Mouse (Mus musculus) G1E (cell line): ENCODE measurements around the gene Vwa5b1. TPM values are rescaled to one million over a fixed set of nuclear protein-coding genes. Genes with fewer than 3 reads are reported as not detected.

Experiments
- ATAC-seq: 2 replicates; pipeline ENCODE4 v1.8.0; 2016; ENCODE audit warnings: mild to moderate bottlenecking; ENCODE audit not compliant: insufficient number of reproducible peaks, poor library complexity, low FRiP score, severe bottlenecking; ENCODE audit errors: extremely low read depth
- DNase-seq: peaks from one replicate; pipeline ENCODE4 v3.0.0; 2012; ENCODE audit warnings: low spot score
- H3K27me3 ChIP-seq: 2 replicates; pipeline ENCODE4 v1.6.1; 2012; ENCODE audit warnings: mild to moderate bottlenecking, low read length, inconsistent platforms; ENCODE audit not compliant: insufficient read depth
- H3K36me3 ChIP-seq: replicated peaks from 2 replicates; pipeline ENCODE3; 2012; ENCODE audit warnings: mild to moderate bottlenecking, inconsistent platforms
- H3K4me1 ChIP-seq: 2 replicates; pipeline ENCODE4 v1.6.1; 2012; ENCODE audit warnings: low read depth, low read length, inconsistent platforms, mixed read lengths; ENCODE audit not compliant: insufficient read depth
- H3K4me3 ChIP-seq: 2 replicates; pipeline ENCODE4 v1.5.1; 2012; ENCODE audit warnings: low read depth, mild to moderate bottlenecking, inconsistent platforms, low read length, moderate library complexity, mixed read lengths
- H3K9me3 ChIP-seq: replicated peaks from 2 replicates; pipeline ENCODE4 v1.6.1; 2012; ENCODE audit warnings: inconsistent platforms
- CTCF ChIP-seq: IDR thresholded peaks from 2 replicates; pipeline ENCODE4 v1.5.1; 2012; ENCODE audit warnings: low read depth, low read length, inconsistent platforms, mixed read lengths
- GATA1 ChIP-seq: IDR thresholded peaks from 2 replicates; pipeline ENCODE4 v1.6.1; 2012; ENCODE audit warnings: borderline replicate concordance, low read length, inconsistent platforms, mixed read lengths
- GATA2 ChIP-seq: IDR thresholded peaks from 2 replicates; pipeline ENCODE4 v1.6.1; 2012; ENCODE audit warnings: low read depth, low read length, inconsistent platforms, borderline replicate concordance
- POLR2AphosphoS5 ChIP-seq: IDR thresholded peaks from 2 replicates; pipeline ENCODE4 v1.6.1; 2012; ENCODE audit warnings: low read depth, low read length, inconsistent platforms; ENCODE audit not compliant: insufficient replicate concordance
- TAL1 ChIP-seq: conservative IDR thresholded peaks from 2 replicates; pipeline ENCODE4 v1.6.1; 2012; ENCODE audit warnings: low read depth, low read length, inconsistent platforms, mixed read lengths
- polyA plus RNA-seq: library from polyadenylated mRNA; stranded (reverse); fragments of >175 nt; gene quantifications from 2 replicates; pipeline ENCODE4 v1.2.3, GENCODE M21; 2012
- total RNA-seq, 2 experiments: library from RNA; stranded (forward) in 1 of 2; stranded (reverse) in 1 of 2; fragments of 200-1000 nt in 1 of 2; fragments of >200 nt in 1 of 2; fragmentation: Nextera tagmentation in 1 of 2; gene quantifications; 2 replicates each; pipeline ENCODE4 v1.2.3; 2014 to 2017

Gene Vwa5b1
- total and polyA plus RNA-seq, 3 experiments = 0.33 TPM; not detected in 2

DNA sequence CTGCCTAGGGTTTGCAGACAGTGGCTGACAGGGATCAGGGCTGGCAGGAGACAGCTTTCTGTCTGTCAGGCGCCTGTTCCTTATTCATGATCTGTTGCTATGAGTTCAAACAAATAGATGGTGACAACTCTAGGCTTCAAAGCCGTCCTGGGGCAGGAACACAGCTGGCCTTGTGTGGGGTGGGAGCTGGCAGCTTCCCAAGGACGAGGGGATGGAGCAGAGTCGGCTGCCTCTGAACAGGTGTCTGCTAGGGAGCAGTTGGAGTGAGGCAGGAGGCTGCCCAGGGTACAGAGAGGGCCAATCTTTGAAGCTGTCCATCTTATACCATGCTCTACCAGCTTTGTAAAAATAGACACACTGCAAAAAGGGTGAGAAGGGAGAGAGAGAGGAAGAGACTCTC lies 6.6 kb upstream of the Vwa5b1 start:
- Histone ChIP-seq H3K4me3 (no peak overlapping the region), H3K9me3 (peaks cover 74% of the 10 kb centered on the region), H3K36me3 (no peaks in the 10 kb centered on the region), H3K27me3 (no peaks in the 10 kb centered on the region), H3K4me1 (no peaks in the 10 kb centered on the region)
- ATAC-seq = no peak
- TF ChIP-seq GATA1 (no peak), TAL1 (no peak), CTCF (no peak), GATA2 (no peak), POLR2AphosphoS5 (no peak)
- DNase-seq = no peak

DNA sequence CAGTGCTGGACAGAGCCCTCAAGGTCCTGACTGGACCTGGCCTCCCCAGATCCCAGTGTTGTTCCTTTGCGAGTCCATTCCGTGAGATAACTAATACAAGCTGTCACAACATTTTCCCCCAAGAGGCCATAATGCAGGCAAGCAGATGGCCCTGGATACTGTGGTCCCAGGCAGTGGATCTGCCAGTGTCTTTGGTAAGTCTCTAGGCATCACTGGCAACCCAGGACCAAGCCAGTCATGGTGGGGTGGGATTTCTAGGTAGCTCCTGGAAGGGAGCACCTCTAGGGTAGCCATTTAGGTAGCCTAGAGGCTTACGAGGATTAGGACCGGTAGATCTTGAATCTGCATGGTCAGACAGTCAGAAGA lies 445 bp upstream of the Vwa5b1 start:
- ATAC-seq = no peak
- DNase-seq = no peak
- TF ChIP-seq POLR2AphosphoS5 = no peak
- no peaks in the 10 kb centered on the region for H3K27me3 ChIP-seq
- no peak overlapping the region for H3K4me3 ChIP-seq
- H3K4me1 ChIP-seq = no peaks in the 10 kb centered on the region
- H3K36me3 ChIP-seq = no peaks in the 10 kb centered on the region
- peaks cover 80% of the 10 kb centered on the region for H3K9me3 ChIP-seq

DNA sequence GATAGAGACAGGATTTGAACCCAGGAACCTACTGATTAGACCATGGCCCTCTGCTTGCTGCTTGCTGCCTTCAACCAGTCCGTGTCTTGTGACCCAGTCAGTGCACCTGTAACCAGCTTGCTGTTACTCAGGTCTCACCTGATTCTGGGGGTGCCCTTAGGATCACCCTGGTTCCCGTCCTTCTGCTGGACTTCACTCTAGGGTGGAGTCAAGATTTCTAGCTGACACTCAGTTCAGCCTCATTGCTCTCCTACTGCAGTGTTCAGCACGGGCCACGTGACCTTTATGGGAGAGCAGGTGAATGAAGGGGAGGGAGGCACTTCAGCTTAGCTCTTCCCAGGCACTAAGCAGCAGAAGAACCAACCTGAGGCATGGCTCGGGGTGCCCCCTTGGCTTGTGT lies 7.4 kb downstream of the Vwa5b1 start:
- Histone ChIP-seq H3K27me3 (no peaks in the 10 kb centered on the region), H3K36me3 (no peaks in the 10 kb centered on the region), H3K4me1 (no peaks in the 10 kb centered on the region), H3K9me3 (peaks cover 74% of the 10 kb centered on the region), H3K4me3 (no peak overlapping the region)
- DNase-seq (no peak), ATAC-seq (no peak)
- no peak for TF ChIP-seq CTCF
- no peak for TF ChIP-seq TAL1
- no peak for TF ChIP-seq GATA2
- TF ChIP-seq GATA1 = no peak
- TF ChIP-seq POLR2AphosphoS5 = no peak

DNA sequence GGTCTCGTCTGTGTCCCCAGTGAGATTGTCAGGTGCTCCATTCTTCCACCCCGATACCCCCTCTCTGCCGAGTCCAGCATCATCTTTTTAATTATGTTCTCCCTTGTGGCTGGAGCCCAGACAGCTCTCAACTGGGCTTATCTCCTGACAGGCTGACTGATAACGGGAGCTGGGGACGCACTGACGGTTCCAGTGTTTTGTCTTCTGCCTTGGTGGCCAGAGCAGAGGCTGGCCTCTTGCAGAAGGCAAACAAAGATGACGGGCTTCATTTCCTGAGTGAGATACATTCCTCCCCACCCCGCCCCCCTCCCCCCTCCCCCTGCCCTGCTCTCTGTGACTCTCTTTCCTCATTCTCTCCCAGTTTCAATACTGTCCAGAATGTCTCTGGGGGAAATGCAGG lies 21.2 kb downstream of the Vwa5b1 start:
- no peak for DNase-seq
- ATAC-seq = no peak
- Histone ChIP-seq H3K27me3 (no peaks in the 10 kb centered on the region), H3K4me1 (no peaks in the 10 kb centered on the region), H3K36me3 (no peaks in the 10 kb centered on the region), H3K4me3 (no peak overlapping the region), H3K9me3 (peaks cover 90% of the 10 kb centered on the region)
- no peak for TF ChIP-seq GATA1

DNA sequence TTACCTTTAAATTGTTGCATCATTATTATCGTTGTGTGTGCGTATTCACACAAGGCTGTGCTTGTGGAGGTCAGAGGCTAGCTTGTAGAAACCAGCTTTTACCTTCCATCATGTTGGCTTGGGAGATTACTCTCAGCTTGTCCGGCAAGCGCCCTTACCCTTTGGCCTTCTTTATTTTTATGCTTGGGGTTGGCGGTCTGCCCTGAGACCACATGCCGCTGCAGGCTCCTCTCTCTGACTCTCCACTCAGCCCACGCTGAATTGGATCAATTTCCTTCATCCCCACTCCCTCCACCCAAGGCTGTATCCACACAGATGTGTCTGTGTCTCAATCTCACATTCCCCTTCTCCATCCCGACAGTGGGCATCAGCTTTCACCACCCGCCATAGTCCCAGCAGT lies 33.8 kb downstream of the Vwa5b1 start:
- no peak for TF ChIP-seq GATA2
- TF ChIP-seq CTCF = no peak
- TF ChIP-seq POLR2AphosphoS5 = no peak
- no peak for TF ChIP-seq TAL1
- no peak for TF ChIP-seq GATA1

DNA sequence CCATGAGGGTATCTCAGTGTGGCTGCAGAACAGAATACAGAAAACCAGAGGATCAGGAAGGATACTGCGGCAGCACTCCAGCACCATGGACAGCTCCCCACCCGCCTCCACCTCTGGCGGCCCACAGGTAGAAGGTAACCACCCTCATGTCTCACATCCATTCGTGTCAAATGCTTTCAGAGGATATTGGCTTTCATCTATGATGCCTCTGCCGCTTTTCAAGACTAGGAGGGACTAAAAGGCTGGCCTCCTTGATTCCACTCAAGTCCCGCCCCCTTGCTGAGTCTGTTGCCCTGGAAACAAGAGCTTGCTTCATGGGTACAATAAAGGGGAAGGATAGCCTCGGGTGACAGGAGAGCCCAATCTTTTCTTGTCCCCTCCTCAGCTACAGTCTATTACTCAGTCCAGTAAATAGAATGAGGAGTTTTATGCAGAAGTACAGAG lies 37.8 kb downstream of the Vwa5b1 start:
- Histone ChIP-seq H3K9me3 (peaks cover 76% of the 10 kb centered on the region), H3K27me3 (no peaks in the 10 kb centered on the region), H3K4me1 (no peaks in the 10 kb centered on the region), H3K36me3 (no peaks in the 10 kb centered on the region), H3K4me3 (no peak overlapping the region)
- ATAC-seq = no peak
- TF ChIP-seq GATA2 = no peak
- TF ChIP-seq GATA1 = no peak
- TF ChIP-seq CTCF = no peak
- TF ChIP-seq TAL1 = no peak
- no peak for TF ChIP-seq POLR2AphosphoS5
- no peak for DNase-seq

More for the DNA sequence above, 33.8 kb downstream of the Vwa5b1 start:
- DNase-seq (no peak), ATAC-seq (no peak)
- Histone ChIP-seq H3K27me3 (no peaks in the 10 kb centered on the region), H3K4me1 (no peaks in the 10 kb centered on the region), H3K36me3 (no peaks in the 10 kb centered on the region), H3K9me3 (peaks cover 82% of the 10 kb centered on the region), H3K4me3 (no peak overlapping the region)

DNA sequence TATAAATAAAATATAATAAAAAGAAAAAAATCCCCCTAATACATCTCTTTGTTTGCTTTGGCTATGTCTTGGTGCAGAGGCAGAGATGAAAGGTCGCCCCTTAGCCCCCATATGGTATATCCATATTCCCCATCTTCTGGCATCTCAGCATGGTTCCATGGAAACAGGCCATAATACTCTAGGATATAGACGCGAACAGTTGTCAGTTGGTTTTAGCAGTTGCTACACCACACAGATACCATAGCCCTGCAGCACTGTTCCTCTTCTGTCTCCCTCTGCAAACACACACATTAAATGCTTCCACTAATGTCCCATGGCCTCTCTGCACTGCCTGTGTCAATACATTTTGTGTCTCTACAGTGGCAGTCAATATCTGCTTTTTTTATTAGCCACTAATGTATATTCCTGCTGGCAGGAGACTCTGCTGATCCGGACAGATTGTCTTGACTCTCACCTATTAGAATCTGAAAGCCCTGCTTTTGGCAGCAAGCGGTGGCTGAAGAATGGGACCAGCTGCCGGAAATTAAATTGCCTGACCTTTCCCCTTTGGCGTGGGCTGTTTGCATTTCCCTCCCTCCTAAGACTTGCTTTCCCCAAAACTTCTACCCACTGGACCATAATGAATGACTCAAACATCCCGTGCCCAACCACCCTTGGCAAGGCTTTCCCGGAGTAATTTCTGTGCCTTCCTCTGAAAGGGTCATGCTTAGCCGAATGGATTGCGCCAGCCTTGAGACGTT lies 39.1 kb downstream of the Vwa5b1 start:
- H3K4me3 ChIP-seq = no peak overlapping the region
- H3K4me1 ChIP-seq = no peaks in the 10 kb centered on the region
- H3K9me3 ChIP-seq = peaks cover 76% of the 10 kb centered on the region
- DNase-seq (no peak), ATAC-seq (no peak)
- no peaks in the 10 kb centered on the region for H3K36me3 ChIP-seq
- H3K27me3 ChIP-seq = no peaks in the 10 kb centered on the region
- TF ChIP-seq GATA1 (no peak), POLR2AphosphoS5 (no peak), TAL1 (no peak), GATA2 (no peak), CTCF (no peak)
